Mouse (Mus musculus) MEL (cell line): ENCODE results near the gene Ccdc116.

ENCODE experiments used
- CTCF ChIP-seq, 3 experiments: IDR thresholded peaks in 2 of 3; conservative IDR thresholded peaks in 1 of 3; 2 replicates each; pipeline ENCODE4 v1.5.1; 2011 to 2012; ENCODE audit warnings: low read length in 3 of 3, low read depth in 2 of 3, mild to moderate bottlenecking in 2 of 3, improper control_type of control experiment in 1 of 3, inconsistent platforms in 1 of 3, mixed read lengths in 1 of 3, moderate library complexity in 1 of 3; ENCODE audit not compliant: control insufficient read depth in 1 of 3, insufficient read depth in 1 of 3, poor library complexity in 1 of 3, severe bottlenecking in 1 of 3
- EP300 ChIP-seq, 2 experiments: IDR thresholded peaks; 2 replicates each; pipeline ENCODE4 v1.6.1; 2011; ENCODE audit warnings: improper control_type of control experiment in 2 of 2, low read length in 2 of 2, low read depth in 1 of 2, mild to moderate bottlenecking in 1 of 2
- POLR2A ChIP-seq, 2 experiments: IDR thresholded peaks; 2 replicates each; pipeline ENCODE4 v1.6.1; 2011 to 2012; ENCODE audit warnings: low read length in 2 of 2, mild to moderate bottlenecking in 2 of 2, control low read depth in 1 of 2, improper control_type of control experiment in 1 of 2, low read depth in 1 of 2, moderate library complexity in 1 of 2; ENCODE audit not compliant: control insufficient read depth in 1 of 2, insufficient read depth in 1 of 2, poor library complexity in 1 of 2
- USF1 ChIP-seq: IDR thresholded peaks from 2 replicates; pipeline ENCODE4 v1.6.1; 2014; ENCODE audit warnings: low read depth, mild to moderate bottlenecking, inconsistent platforms, low read length, improper control_type of control experiment, moderate library complexity

GRCm38 (mm10) chr16:17124119-17124870 lies 22.7 kb downstream of the Ccdc116 start:
- TF ChIP-seq POLR2A (IDR thresholded peaks at IDR 0.05; ENCODE audit: control insufficient read depth in 1 of 2, insufficient read depth in 1 of 2, low read depth in 1 of 2, low read length in 2 of 2, poor library complexity in 1 of 2) (no peak), CTCF (IDR thresholded peaks at IDR 0.05 in 2 of 3, conservative IDR thresholded peaks at IDR 0.05 in 1 of 3; ENCODE audit: control insufficient read depth in 1 of 3, insufficient read depth in 1 of 3, low read depth in 2 of 3, low read length in 3 of 3, poor library complexity in 1 of 3, severe bottlenecking in 1 of 3) (no peak), EP300 (IDR thresholded peaks at IDR 0.05; ENCODE audit: low read depth in 1 of 2, low read length in 2 of 2) (no peak), USF1 (no peak)
